Mouse (Mus musculus) lung, postnatal 0 days (tissue): ENCODE data around the gene Dusp1.

ENCODE experiments used
- CTCF ChIP-seq: IDR thresholded peaks from 2 replicates; pipeline ENCODE4 v1.5.1; 2016; ENCODE audit warnings: antibody characterized with exemption, mild to moderate bottlenecking
- EP300 ChIP-seq: IDR thresholded peaks from 2 replicates; pipeline ENCODE4 v1.6.1; 2016; ENCODE audit warnings: antibody characterized with exemption, mild to moderate bottlenecking, control low read depth

DNA sequence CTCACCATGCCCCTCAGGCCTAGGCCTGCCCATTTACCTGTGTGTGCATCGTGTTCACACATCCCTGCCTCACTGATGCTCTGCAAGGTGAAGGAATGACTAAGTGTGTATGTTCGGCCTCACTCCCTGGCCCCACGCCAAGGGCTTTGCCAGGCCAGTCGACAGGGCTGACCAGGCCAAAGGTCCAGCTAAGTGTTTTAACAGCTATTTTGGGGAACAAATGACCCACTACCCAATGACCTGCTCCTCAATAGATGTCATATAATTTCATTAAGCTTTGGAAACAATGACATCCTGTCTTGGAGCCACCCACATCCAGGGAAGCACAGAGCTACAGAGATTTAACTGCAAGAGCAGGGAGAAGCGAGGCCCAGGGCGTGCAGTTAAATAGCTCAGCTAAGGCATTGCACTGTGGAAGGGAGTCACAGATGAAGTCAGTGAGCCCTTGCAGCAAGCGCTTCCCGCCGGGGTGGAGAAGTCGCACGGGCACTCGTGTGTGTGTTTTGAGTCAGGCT, 40.5 kb upstream of the Dusp1 start:
- TF ChIP-seq CTCF = no peak
- peak; percentile 58; the same call in 1 of the 2 replicates for TF ChIP-seq EP300
